Mouse (Mus musculus) activated CD4-positive, CD25-positive, alpha-beta regulatory T cell, adult 9 weeks (primary cell): ENCODE measurements around the gene Tusc1. TPM values are rescaled to one million over a fixed set of nuclear protein-coding genes. Genes with fewer than 3 reads are reported as not detected.

Experiments used
- polyA plus RNA-seq: library from polyadenylated mRNA; unstranded; fragments of 100-300 nt; shearing (Covaris generic); gene quantifications from one replicate; pipeline ENCODE4 v1.2.1, GENCODE M21; 2017

Gene Tusc1
- not detected for polyA plus RNA-seq

DNA sequence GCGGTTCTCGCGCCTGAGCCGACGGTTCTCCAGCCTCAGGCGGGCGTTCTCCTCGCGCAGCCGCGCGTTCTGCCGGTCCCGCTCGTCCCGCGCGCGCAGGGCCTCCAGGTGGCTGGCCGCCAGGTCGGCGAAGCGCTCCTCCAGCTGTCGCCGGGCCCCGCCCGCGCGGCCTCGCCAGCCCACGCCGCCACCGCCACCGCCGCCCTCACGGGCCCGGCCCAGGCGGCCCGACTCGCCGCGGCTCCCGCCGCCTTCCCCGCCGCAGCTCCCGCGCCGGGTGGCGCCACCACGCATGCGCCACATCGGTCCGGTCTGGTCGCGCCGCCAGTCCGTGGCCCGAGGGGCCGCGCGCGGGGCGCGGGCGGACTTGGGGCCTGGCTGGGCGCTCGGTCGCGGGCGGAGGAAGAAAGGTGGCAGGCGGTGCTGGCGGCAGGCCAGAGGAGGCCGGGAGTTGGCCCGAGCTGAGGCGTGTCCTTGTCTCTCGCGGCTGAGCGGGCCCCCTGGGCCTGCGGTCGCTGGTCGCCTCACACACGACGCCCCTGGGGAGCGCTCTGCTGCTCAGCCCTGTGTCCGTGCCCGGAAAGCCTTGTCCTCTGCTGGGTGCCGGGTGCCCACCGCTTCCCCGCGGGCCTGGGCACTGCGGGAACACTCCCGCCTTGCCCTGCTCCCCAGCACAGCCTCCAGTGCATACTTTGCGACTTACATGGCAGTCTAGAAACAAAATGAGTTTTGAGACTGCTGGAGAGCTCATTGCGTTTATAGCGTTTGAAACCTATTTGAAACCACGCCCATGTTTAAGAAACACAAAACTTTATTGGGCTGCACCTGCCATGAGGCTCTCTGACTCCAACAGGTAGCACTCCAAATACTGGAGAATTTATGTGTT lies at the start of gene Tusc1:
Tusc1 (minus strand) TSS at position 394 of the 886 bp plus-strand sequence.

